Mouse (Mus musculus) stomach, postnatal 0 days (tissue): ENCODE data around the gene Rcc1. TPM values are rescaled to one million over a fixed set of nuclear protein-coding genes. Genes with fewer than 3 reads are reported as not detected.

Source experiments
- ATAC-seq: fragments of 200-750 bp; cut with Nextera tagmentation; 2 replicates; pipeline ENCODE4 v1.8.0; 2017; ENCODE audit not compliant: low FRiP score, low TSS enrichment
- DNase-seq: peaks from one replicate; pipeline ENCODE4 v3.0.0-alpha.2; 2016; ENCODE audit warnings: low spot score
- H3K27ac ChIP-seq: fragments of 300-500 bp; sonication (generic); replicated peaks from 2 replicates; pipeline ENCODE4 v1.5.1; 2014; ENCODE audit warnings: mild to moderate bottlenecking, control low read depth
- H3K27me3 ChIP-seq: fragments of 300-500 bp; sonication (generic); 2 replicates; pipeline ENCODE4 v1.6.1; 2014; ENCODE audit warnings: low read length; ENCODE audit not compliant: control insufficient read depth, insufficient read depth
- H3K36me3 ChIP-seq: fragments of 300-500 bp; sonication (generic); 2 replicates; pipeline ENCODE4 v1.6.1; 2014; ENCODE audit warnings: low read length, mixed read lengths; ENCODE audit not compliant: control insufficient read depth, insufficient read depth
- H3K4me1 ChIP-seq: fragments of 300-500 bp; sonication (generic); replicated peaks from 2 replicates; pipeline ENCODE4 v1.6.1; 2014; ENCODE audit warnings: antibody characterized with exemption; ENCODE audit not compliant: control insufficient read depth, insufficient read depth
- H3K4me2 ChIP-seq: fragments of 300-500 bp; sonication (generic); replicated peaks from 2 replicates; pipeline ENCODE4 v1.6.1; 2014; ENCODE audit warnings: low read depth, mild to moderate bottlenecking, control low read depth, moderate library complexity
- H3K4me3 ChIP-seq: fragments of 300-500 bp; sonication (generic); 2 replicates; pipeline ENCODE4 v1.5.1; 2014; ENCODE audit warnings: low read depth, low read length, control low read depth
- H3K9ac ChIP-seq: fragments of 300-500 bp; sonication (generic); 2 replicates; pipeline ENCODE4 v1.6.1; 2014; ENCODE audit warnings: mild to moderate bottlenecking, low read length, control low read depth, mixed read lengths
- H3K9me3 ChIP-seq: fragments of 300-500 bp; sonication (generic); 2 replicates; pipeline ENCODE4 v1.6.1; 2016; ENCODE audit warnings: low read length; ENCODE audit not compliant: control insufficient read depth
- CTCF ChIP-seq: IDR thresholded peaks from 2 replicates; pipeline ENCODE4 v1.5.1; 2016; ENCODE audit warnings: antibody characterized with exemption, low read depth, mild to moderate bottlenecking, moderate library complexity
- EP300 ChIP-seq: optimal IDR thresholded peaks from 2 replicates; pipeline ENCODE3; 2016; ENCODE audit warnings: antibody characterized with exemption
- WGBS: fragments of 180-500 bp; shearing (Covaris S2); extraction: QIAGEN DNeasy Blood & Tissue Kit; methylation state at CpG from one replicate; pipeline ENCODE4 v1.1.7; 2014; 5-methylcytosine and 5-hydroxymethylcytosine counted together
- polyA plus RNA-seq: library from polyadenylated mRNA; unstranded; fragments of >200 nt; fragmentation: Nextera tagmentation; extraction: Ambion mirVana; gene quantifications from 2 replicates; pipeline ENCODE4 v1.2.1, GENCODE M21; 2015

Gene Rcc1
- polyA plus RNA-seq, 1 experiment from 2014 or later, result 25.2 TPM

DNA sequence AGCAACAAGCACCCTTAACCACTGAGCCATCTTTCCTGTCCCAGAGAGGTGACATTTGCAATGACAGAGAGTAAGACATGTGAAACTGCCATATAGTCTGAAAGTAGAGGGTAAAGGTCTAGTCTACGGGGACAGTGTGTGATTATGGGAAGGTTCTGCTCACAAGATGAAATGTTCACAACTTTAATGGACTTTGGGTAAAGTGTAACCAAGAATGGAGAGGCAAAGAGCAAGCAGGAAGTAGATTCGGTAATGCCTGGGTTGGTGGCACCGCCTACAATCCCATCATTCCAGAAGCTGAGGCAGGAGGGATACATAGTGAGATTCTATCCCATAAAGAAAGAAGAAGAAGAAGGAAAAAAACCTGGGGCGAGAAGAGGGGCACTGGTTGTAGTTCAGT lies 7.1 kb downstream of the Rcc1 start:
- no peak for TF ChIP-seq EP300
- TF ChIP-seq CTCF, result no peak
- no peak overlapping the region for H3K27ac ChIP-seq
- H3K36me3 ChIP-seq, result no peaks in the 10 kb centered on the region
- no peak overlapping the region for H3K4me2 ChIP-seq
- no peaks in the 10 kb centered on the region for H3K27me3 ChIP-seq
- H3K4me3 ChIP-seq, result no peak overlapping the region
- H3K9ac ChIP-seq, result no peak overlapping the region
- no peaks in the 10 kb centered on the region for H3K4me1 ChIP-seq
- DNase-seq, result no peak
- 66% methylated on average over 4 of the region's 4 CpGs for WGBS
- ATAC-seq, result no peak
- no peaks in the 10 kb centered on the region for H3K9me3 ChIP-seq

GRCm38 (mm10) chr4:132345843-132346212 lies 7.6 kb downstream of the Rcc1 start:
- peak overlapping the region; percentile 99; the same call in 1 of the 2 replicates for H3K4me2 ChIP-seq
- no peaks in the 10 kb centered on the region for H3K9me3 ChIP-seq
- H3K9ac ChIP-seq, result peak overlapping the region; percentile 80; the same call in 1 of the 2 replicates
- H3K27ac ChIP-seq, result no peak overlapping the region; the same call in 1 of the 2 replicates
- H3K27me3 ChIP-seq, result no peaks in the 10 kb centered on the region
- no peaks in the 10 kb centered on the region for H3K36me3 ChIP-seq
- H3K4me1 ChIP-seq, result no peaks in the 10 kb centered on the region
- DNase-seq (no peak), ATAC-seq (no peak)
- WGBS, result 42% methylated on average over 5 of the region's 5 CpGs
- peak overlapping the region; percentile 75 for H3K4me3 ChIP-seq
- TF ChIP-seq EP300, result no peak
- TF ChIP-seq CTCF, result no peak

DNA sequence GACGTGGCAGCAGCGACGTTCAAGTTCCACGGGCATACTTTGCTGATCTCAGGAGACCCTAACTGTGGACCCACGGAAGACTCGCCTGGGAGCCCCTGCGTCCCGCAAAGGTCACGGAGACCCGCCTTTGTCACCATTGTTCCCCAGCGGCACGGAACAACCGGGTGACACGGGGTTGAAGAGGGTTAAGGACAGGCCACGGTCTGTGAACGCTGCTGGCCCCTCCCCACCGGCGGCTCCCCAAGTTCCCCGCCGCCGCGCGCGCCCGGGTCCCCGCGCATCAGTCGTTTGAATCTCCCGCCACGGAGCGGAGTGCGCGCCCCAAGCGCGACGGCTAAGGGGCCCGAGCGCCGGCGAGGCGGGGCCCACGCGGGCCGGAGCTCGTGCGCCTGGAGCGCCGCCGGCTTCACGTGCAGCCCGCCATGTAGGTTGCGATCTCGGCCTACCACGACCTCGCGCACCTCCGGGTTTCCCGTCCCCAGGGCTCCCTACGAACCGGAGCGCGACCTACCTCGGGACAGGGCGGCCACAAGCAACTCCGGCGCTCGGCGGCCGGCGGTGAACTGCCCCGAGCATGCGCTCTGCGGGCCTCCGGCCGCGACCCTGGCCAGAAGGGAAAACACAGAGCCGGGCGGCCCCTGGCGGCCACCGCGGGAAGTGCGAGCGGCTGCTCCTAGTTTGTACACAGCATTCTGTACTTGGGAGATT lies 8.1 kb downstream of the Rcc1 start:
- DNase-seq, result peak; percentile 95

DNA sequence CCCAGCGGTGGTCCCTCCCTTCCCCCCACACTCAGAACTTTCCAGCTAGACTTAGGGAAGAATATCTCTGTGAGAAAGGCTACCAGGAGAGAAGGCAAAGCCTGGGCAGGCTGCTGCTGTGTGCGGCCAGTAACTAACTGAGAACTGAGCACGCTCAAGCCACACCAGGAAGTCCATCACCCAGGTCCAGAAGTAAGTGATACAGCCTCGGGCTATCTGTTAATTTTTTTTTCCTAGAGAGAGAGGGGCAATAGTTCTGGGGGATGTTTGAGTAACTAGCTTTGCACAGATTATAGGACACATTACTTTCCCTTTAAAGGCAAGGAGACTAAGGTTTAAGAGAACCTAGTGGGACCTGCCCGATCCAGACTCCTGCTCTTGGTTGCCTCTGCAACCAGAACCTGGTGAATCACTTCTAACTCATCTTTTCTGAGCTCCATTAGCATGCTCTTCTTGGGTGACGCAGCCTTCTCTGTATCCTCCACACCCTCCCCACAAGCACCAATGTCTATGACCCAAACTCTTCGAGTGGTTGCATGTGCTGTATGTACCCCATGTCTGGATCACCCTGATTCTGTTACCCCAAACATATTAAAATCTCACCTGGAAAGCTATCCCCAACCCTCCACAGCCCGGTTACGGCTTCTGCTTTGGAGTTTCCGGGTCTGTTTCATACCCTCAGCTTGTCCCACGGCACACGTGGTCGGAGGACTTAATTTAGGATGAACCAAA lies 8.8 kb downstream of the Rcc1 start:
- WGBS, result 6% methylated on average over 13 of the region's 13 CpGs
- Histone ChIP-seq H3K36me3 (peaks cover 2% of the 10 kb centered on the region; the same call in 1 of the 2 replicates), H3K9ac (peak overlapping the region; percentile 80), H3K4me3 (peak overlapping the region; percentile 75), H3K27me3 (no peaks in the 10 kb centered on the region), H3K27ac (no peak overlapping the region), H3K9me3 (no peaks in the 10 kb centered on the region), H3K4me2 (peak overlapping the region; percentile 99), H3K4me1 (no peaks in the 10 kb centered on the region)
- no peak for TF ChIP-seq CTCF
- TF ChIP-seq EP300, result no peak
- DNase-seq, result no peak
- peak; percentile 17; the same call in 1 of the 2 replicates for ATAC-seq

More for the DNA sequence above, 8.1 kb downstream of the Rcc1 start:
- H3K9ac ChIP-seq, result peak overlapping the region; percentile 80
- peak overlapping the region; percentile 58 for H3K27ac ChIP-seq
- H3K27me3 ChIP-seq, result no peaks in the 10 kb centered on the region
- H3K4me1 ChIP-seq, result no peaks in the 10 kb centered on the region
- H3K36me3 ChIP-seq, result no peaks in the 10 kb centered on the region
- WGBS, result under 1% methylated on average over 79 of the region's 83 CpGs
- peak overlapping the region; percentile 75 for H3K4me3 ChIP-seq
- TF ChIP-seq EP300 (no peak), CTCF (peak; percentile 97)
- peak overlapping the region; percentile 99 for H3K4me2 ChIP-seq
- ATAC-seq, result peak; percentile 83
- H3K9me3 ChIP-seq, result no peaks in the 10 kb centered on the region

GRCm38 (mm10) chr4:132341451-132341850 lies 12.0 kb downstream of the Rcc1 start:
- no peaks in the 10 kb centered on the region for H3K27me3 ChIP-seq
- peaks cover 4% of the 10 kb centered on the region; the same call in 1 of the 2 replicates for H3K36me3 ChIP-seq
- H3K4me3 ChIP-seq, result no peak overlapping the region
- H3K9me3 ChIP-seq, result no peaks in the 10 kb centered on the region
- ATAC-seq (no peak), DNase-seq (no peak)
- WGBS, result 72% methylated on average over 3 of the region's 3 CpGs
- no peak for TF ChIP-seq EP300
- TF ChIP-seq CTCF, result no peak
- 0 out of 2 replicates have a peak overlapping the region, but pooled peaks have one; percentile 18 for H3K9ac ChIP-seq
- H3K27ac ChIP-seq, result no peak overlapping the region
- no peak overlapping the region for H3K4me2 ChIP-seq
- no peaks in the 10 kb centered on the region for H3K4me1 ChIP-seq

GRCm38 (mm10) chr4:132338943-132339342 lies 14.5 kb downstream of the Rcc1 start:
- TF ChIP-seq EP300, result no peak
- TF ChIP-seq CTCF, result no peak
- no peak overlapping the region for H3K4me2 ChIP-seq
- DNase-seq (no peak), ATAC-seq (no peak)
- H3K36me3 ChIP-seq, result peaks cover 9% of the 10 kb centered on the region
- no peak overlapping the region for H3K4me3 ChIP-seq
- no peak overlapping the region for H3K27ac ChIP-seq
- no peaks in the 10 kb centered on the region for H3K9me3 ChIP-seq
- no peaks in the 10 kb centered on the region for H3K27me3 ChIP-seq
- WGBS, result 91% methylated on average over 13 of the region's 13 CpGs
- H3K9ac ChIP-seq, result no peak overlapping the region
- H3K4me1 ChIP-seq, result no peaks in the 10 kb centered on the region
